Mouse (Mus musculus): Measurements from ENCODE around the gene Itsn2. TPM values are rescaled to one million over a fixed set of nuclear protein-coding genes. Genes with fewer than 3 reads are reported as not detected.
"Not testable (repeated sequence)": the region's sequence is repeated elsewhere in the genome, so short reads cannot be mapped to it uniquely, and the experiment has no call there.

The Itsn2 gene
- polyA plus RNA-seq, 1 experiment: 83.6 TPM

- Histone ChIP-seq H3K4me1 (ENCODE audit: control insufficient read depth, insufficient read depth, low read length) (no peaks in the 10 kb centered on the region), H3K36me3 (ENCODE audit: control insufficient read depth, insufficient read depth, low read length) (no peaks in the 10 kb centered on the region), H3K4me3 (ENCODE audit: control insufficient read depth, low read depth, low read length) (no peak overlapping the region), H3K27ac (ENCODE audit: control insufficient read depth, insufficient read depth, low read depth, low read length) (no peak overlapping the region), H3K27me3 (ENCODE audit: control insufficient read depth, insufficient read depth, low read length) (no peaks in the 10 kb centered on the region)
- no peak for TF ChIP-seq POLR2A (IDR thresholded peaks at IDR 0.05; ENCODE audit: control insufficient read depth, low read depth, low read length)
Observed at GRCm38 (mm10) chr12:4688386-4688785, 95.9 kb downstream of the Itsn2 start.

- H3K27ac ChIP-seq (ENCODE audit: control insufficient read depth, insufficient read depth, low read depth, low read length): no peak overlapping the region
- H3K4me1 ChIP-seq (ENCODE audit: control insufficient read depth, insufficient read depth, low read length): no peaks in the 10 kb centered on the region
- no peaks in the 10 kb centered on the region for H3K27me3 ChIP-seq (ENCODE audit: control insufficient read depth, insufficient read depth, low read length)
- no peak overlapping the region for H3K4me3 ChIP-seq (ENCODE audit: control insufficient read depth, low read depth, low read length)
- TF ChIP-seq POLR2A (IDR thresholded peaks at IDR 0.05; ENCODE audit: control insufficient read depth, low read depth, low read length) (no peak), CTCF (IDR thresholded peaks at IDR 0.05; ENCODE audit: control insufficient read depth, insufficient read depth, insufficient replicate concordance, low read depth, low read length) (no peak)
- H3K36me3 ChIP-seq (ENCODE audit: control insufficient read depth, insufficient read depth, low read length): no peaks in the 10 kb centered on the region
Observed at GRCm38 (mm10) chr12:4689341-4689740, 96.9 kb downstream of the Itsn2 start.

GRCm38 (mm10) chr12:4691193-4691592 lies 98.8 kb downstream of the Itsn2 start:
- H3K27ac ChIP-seq (ENCODE audit: control insufficient read depth, insufficient read depth, low read depth, low read length): no peak overlapping the region
- H3K36me3 ChIP-seq (ENCODE audit: control insufficient read depth, insufficient read depth, low read length): no peaks in the 10 kb centered on the region
- TF ChIP-seq POLR2A (IDR thresholded peaks at IDR 0.05; ENCODE audit: control insufficient read depth, low read depth, low read length): no peak
- TF ChIP-seq CTCF (IDR thresholded peaks at IDR 0.05; ENCODE audit: control insufficient read depth, insufficient read depth, insufficient replicate concordance, low read depth, low read length): no peak
- no peak overlapping the region for H3K4me3 ChIP-seq (ENCODE audit: control insufficient read depth, low read depth, low read length)
- no peaks in the 10 kb centered on the region for H3K4me1 ChIP-seq (ENCODE audit: control insufficient read depth, insufficient read depth, low read length)
- H3K27me3 ChIP-seq (ENCODE audit: control insufficient read depth, insufficient read depth, low read length): no peaks in the 10 kb centered on the region

- TF ChIP-seq CTCF (IDR thresholded peaks at IDR 0.05; ENCODE audit: control insufficient read depth, insufficient read depth, insufficient replicate concordance, low read depth, low read length): no peak
- no peak for TF ChIP-seq POLR2A (IDR thresholded peaks at IDR 0.05; ENCODE audit: control insufficient read depth, low read depth, low read length)
- Histone ChIP-seq H3K27ac (ENCODE audit: control insufficient read depth, insufficient read depth, low read depth, low read length) (no peak overlapping the region), H3K4me1 (ENCODE audit: control insufficient read depth, insufficient read depth, low read length) (no peaks in the 10 kb centered on the region), H3K27me3 (ENCODE audit: control insufficient read depth, insufficient read depth, low read length) (no peaks in the 10 kb centered on the region), H3K4me3 (ENCODE audit: control insufficient read depth, low read depth, low read length) (no peak overlapping the region), H3K36me3 (ENCODE audit: control insufficient read depth, insufficient read depth, low read length) (no peaks in the 10 kb centered on the region)
Observed at GRCm38 (mm10) chr12:4694534-4694933, 102.1 kb downstream of the Itsn2 start.

GRCm38 (mm10) chr12:4705626-4706025 lies 113.2 kb downstream of the Itsn2 start:
- not testable (repeated sequence) for H3K27me3 ChIP-seq (ENCODE audit: control insufficient read depth, insufficient read depth, low read length); H3K4me3 ChIP-seq (ENCODE audit: control insufficient read depth, low read depth, low read length); H3K4me1 ChIP-seq (ENCODE audit: control insufficient read depth, insufficient read depth, low read length); H3K27ac ChIP-seq (ENCODE audit: control insufficient read depth, insufficient read depth, low read depth, low read length); H3K36me3 ChIP-seq (ENCODE audit: control insufficient read depth, insufficient read depth, low read length)

- Histone ChIP-seq H3K4me3 (ENCODE audit: control insufficient read depth, low read depth, low read length) (no peak overlapping the region), H3K27ac (ENCODE audit: control insufficient read depth, insufficient read depth, low read depth, low read length) (no peak overlapping the region), H3K4me1 (ENCODE audit: control insufficient read depth, insufficient read depth, low read length) (no peaks in the 10 kb centered on the region), H3K27me3 (ENCODE audit: control insufficient read depth, insufficient read depth, low read length) (no peaks in the 10 kb centered on the region), H3K36me3 (ENCODE audit: control insufficient read depth, insufficient read depth, low read length) (no peaks in the 10 kb centered on the region)
- TF ChIP-seq POLR2A (IDR thresholded peaks at IDR 0.05; ENCODE audit: control insufficient read depth, low read depth, low read length): no peak
- no peak for TF ChIP-seq CTCF (IDR thresholded peaks at IDR 0.05; ENCODE audit: control insufficient read depth, insufficient read depth, insufficient replicate concordance, low read depth, low read length)
Observed at GRCm38 (mm10) chr12:4706175-4706574, 113.7 kb downstream of the Itsn2 start.

- Histone ChIP-seq H3K36me3 (ENCODE audit: control insufficient read depth, insufficient read depth, low read length) (peaks cover 2% of the 10 kb centered on the region; the same call in 1 of the 2 replicates), H3K4me1 (ENCODE audit: control insufficient read depth, insufficient read depth, low read length) (no peaks in the 10 kb centered on the region), H3K4me3 (ENCODE audit: control insufficient read depth, low read depth, low read length) (no peak overlapping the region), H3K27me3 (ENCODE audit: control insufficient read depth, insufficient read depth, low read length) (no peaks in the 10 kb centered on the region), H3K27ac (ENCODE audit: control insufficient read depth, insufficient read depth, low read depth, low read length) (no peak overlapping the region)
- TF ChIP-seq CTCF (IDR thresholded peaks at IDR 0.05; ENCODE audit: control insufficient read depth, insufficient read depth, insufficient replicate concordance, low read depth, low read length) (no peak), POLR2A (IDR thresholded peaks at IDR 0.05; ENCODE audit: control insufficient read depth, low read depth, low read length) (no peak)
Observed at GRCm38 (mm10) chr12:4706901-4707300, 114.5 kb downstream of the Itsn2 start.

GRCm38 (mm10) chr12:4707488-4708017 lies 115.1 kb downstream of the Itsn2 start:
- no peak overlapping the region for H3K4me3 ChIP-seq (ENCODE audit: control insufficient read depth, low read depth, low read length)
- H3K27ac ChIP-seq (ENCODE audit: control insufficient read depth, insufficient read depth, low read depth, low read length): no peak overlapping the region
- H3K4me1 ChIP-seq (ENCODE audit: control insufficient read depth, insufficient read depth, low read length): no peaks in the 10 kb centered on the region
- TF ChIP-seq POLR2A (IDR thresholded peaks at IDR 0.05; ENCODE audit: control insufficient read depth, low read depth, low read length) (no peak), CTCF (IDR thresholded peaks at IDR 0.05; ENCODE audit: control insufficient read depth, insufficient read depth, insufficient replicate concordance, low read depth, low read length) (no peak)
- H3K27me3 ChIP-seq (ENCODE audit: control insufficient read depth, insufficient read depth, low read length): no peaks in the 10 kb centered on the region
- peaks cover 3% of the 10 kb centered on the region for H3K36me3 ChIP-seq (ENCODE audit: control insufficient read depth, insufficient read depth, low read length)
